Mouse (Mus musculus): ENCODE results near the gene Map3k11. TPM values are rescaled to one million over a fixed set of nuclear protein-coding genes. Genes with fewer than 3 reads are reported as not detected.

The Map3k11 gene
- total RNA-seq (2021), result 10 to 100 TPM; 16.1 to 17.2 TPM

- intact Hi-C loops (cut with DNase I), result loop anchor here (2.0 kb wide), 2 partner anchors 40 to 52 kb away; partner anchors contain the start of genes Fam89b and Rela
- peak; percentile 98 to 99 for DNase-seq (ENCODE audit: low spot score in 2 of 2)
Measured at GRCm38 (mm10) chr19:5688200-5689087, at the start of gene Map3k11, which contains the start of gene Pcnx3. Gene Map3k11 (plus strand): TSS chr19:5688742. Gene Pcnx3 (minus strand): TSS chr19:5688908.

- DNase-seq (ENCODE audit: low spot score in 2 of 2), result no peak
Measured at GRCm38 (mm10) chr19:5640339-5640738, 48.2 kb upstream of the Map3k11 start.

GRCm38 (mm10) chr19:5641021-5641420 lies 47.5 kb upstream of the Map3k11 start:
- intact Hi-C loops (cut with DNase I), result no loop called here
- no peak for DNase-seq (ENCODE audit: low spot score in 2 of 2)

More at GRCm38 (mm10) chr19:5640339-5640738, 48.2 kb upstream of the Map3k11 start:
- intact Hi-C loops (cut with DNase I), result no loop called here

GRCm38 (mm10) chr19:5641641-5642040 lies 46.9 kb upstream of the Map3k11 start:
- DNase-seq (ENCODE audit: low spot score in 2 of 2), result no peak
- intact Hi-C loops (cut with DNase I), result no loop called here

- intact Hi-C loops (cut with DNase I), result no loop called here
- DNase-seq (ENCODE audit: low spot score in 2 of 2), result no peak
Measured at GRCm38 (mm10) chr19:5645280-5645679, 43.3 kb upstream of the Map3k11 start.

GRCm38 (mm10) chr19:5646731-5647330 lies 41.7 kb upstream of the Map3k11 start:
- intact Hi-C loops (cut with DNase I), result no loop called here

GRCm38 (mm10) chr19:5647791-5648190 lies 40.8 kb upstream of the Map3k11 start:
- intact Hi-C loops (cut with DNase I), result no loop called here
- no peak for DNase-seq (ENCODE audit: low spot score in 2 of 2)

More at GRCm38 (mm10) chr19:5646731-5647330, 41.7 kb upstream of the Map3k11 start:
- no peak for DNase-seq (ENCODE audit: low spot score in 2 of 2)

- intact Hi-C loops (cut with DNase I), result no loop called here
- DNase-seq (ENCODE audit: low spot score in 2 of 2), result peak; percentile 85 to 89
Measured at GRCm38 (mm10) chr19:5648401-5649297, 39.9 kb upstream of the Map3k11 start.

- intact Hi-C loops (cut with DNase I), result no loop called here
Measured at GRCm38 (mm10) chr19:5649298-5649741, 39.2 kb upstream of the Map3k11 start.

GRCm38 (mm10) chr19:5651502-5652274 lies 36.9 kb upstream of the Map3k11 start:
- intact Hi-C loops (cut with DNase I), result no loop called here
- no peak for DNase-seq (ENCODE audit: low spot score in 2 of 2)

More at GRCm38 (mm10) chr19:5649298-5649741, 39.2 kb upstream of the Map3k11 start:
- no peak for DNase-seq (ENCODE audit: low spot score in 2 of 2)

- intact Hi-C loops (cut with DNase I), result no loop called here
- DNase-seq (ENCODE audit: low spot score in 2 of 2), result peak in 1 of 2 experiments; percentile 59
Measured at GRCm38 (mm10) chr19:5652570-5652969, 36.0 kb upstream of the Map3k11 start.

- no peak for DNase-seq (ENCODE audit: low spot score in 2 of 2)
- intact Hi-C loops (cut with DNase I), result no loop called here
Measured at GRCm38 (mm10) chr19:5653969-5654719, 34.4 kb upstream of the Map3k11 start.

- intact Hi-C loops (cut with DNase I), result no loop called here
- no peak for DNase-seq (ENCODE audit: low spot score in 2 of 2)
Measured at GRCm38 (mm10) chr19:5654720-5655298, 33.7 kb upstream of the Map3k11 start.

- intact Hi-C loops (cut with DNase I), result no loop called here
- peak in 1 of 2 experiments; percentile 45 for DNase-seq (ENCODE audit: low spot score in 2 of 2)
Measured at GRCm38 (mm10) chr19:5660942-5661751, 27.4 kb upstream of the Map3k11 start.

- intact Hi-C loops (cut with DNase I), result no loop called here
- DNase-seq (ENCODE audit: low spot score in 2 of 2), result no peak
Measured at GRCm38 (mm10) chr19:5662310-5662709, 26.2 kb upstream of the Map3k11 start.

- peak; percentile 73 to 80 for DNase-seq (ENCODE audit: low spot score in 2 of 2)
- intact Hi-C loops (cut with DNase I), result no loop called here
Measured at GRCm38 (mm10) chr19:5662981-5663913, 25.3 kb upstream of the Map3k11 start, which contains the start of gene Sipa1. Gene Sipa1 (minus strand): TSS chr19:5663707.
